Mouse (Mus musculus) kidney, embryonic 16.5 days (tissue): Measurements from ENCODE around the gene Xxylt1. TPM values are rescaled to one million over a fixed set of nuclear protein-coding genes. Genes with fewer than 3 reads are reported as not detected.

Source experiments
- ATAC-seq: fragments of 200-750 bp; cut with Nextera tagmentation; 2 replicates; pipeline ENCODE4 v1.8.0; 2017; ENCODE audit warnings: moderate TSS enrichment; ENCODE audit not compliant: low FRiP score, low TSS enrichment
- H3K27ac ChIP-seq: fragments of 300-500 bp; sonication (generic); 2 replicates; pipeline ENCODE4 v1.5.1; 2014; ENCODE audit warnings: low read length
- H3K27me3 ChIP-seq: fragments of 300-500 bp; sonication (generic); 2 replicates; pipeline ENCODE4 v1.6.1; 2014; ENCODE audit warnings: low read length, control low read depth, mixed read lengths; ENCODE audit not compliant: insufficient read depth
- H3K36me3 ChIP-seq: fragments of 300-500 bp; sonication (generic); 2 replicates; pipeline ENCODE4 v1.6.1; 2014; ENCODE audit warnings: low read length, control low read depth, mixed read lengths; ENCODE audit not compliant: insufficient read depth
- H3K4me1 ChIP-seq: fragments of 300-500 bp; sonication (generic); 2 replicates; pipeline ENCODE4 v1.6.1; 2014; ENCODE audit warnings: low read length, control low read depth, mixed read lengths; ENCODE audit not compliant: insufficient read depth
- H3K4me2 ChIP-seq: fragments of 300-500 bp; sonication (generic); replicated peaks from 2 replicates; pipeline ENCODE4 v1.6.1; 2014; ENCODE audit warnings: low read depth, low read length
- H3K4me3 ChIP-seq: fragments of 300-500 bp; sonication (generic); 2 replicates; pipeline ENCODE4 v1.5.1; 2014; ENCODE audit warnings: mild to moderate bottlenecking, low read length
- H3K9ac ChIP-seq: fragments of 300-500 bp; sonication (generic); replicated peaks from 2 replicates; pipeline ENCODE4 v1.6.1; 2014; ENCODE audit warnings: low read length
- H3K9me3 ChIP-seq: fragments of 300-500 bp; sonication (generic); 2 replicates; pipeline ENCODE4 v1.6.1; 2016; ENCODE audit warnings: low read length, control low read depth
- WGBS: fragments of 180-500 bp; shearing (Covaris S2); extraction: QIAGEN DNeasy Blood & Tissue Kit; methylation state at CpG from one replicate; pipeline ENCODE4 v1.1.7; 2014; 5-methylcytosine and 5-hydroxymethylcytosine counted together
- polyA plus RNA-seq: library from polyadenylated mRNA; unstranded; fragments of >200 nt; fragmentation: Nextera tagmentation; extraction: Ambion mirVana; gene quantifications from 2 replicates; pipeline ENCODE4 v1.2.1, GENCODE M21; 2015

Gene Xxylt1
- polyA plus RNA-seq: 12.0 and 18.8 TPM in 2 replicates

DNA sequence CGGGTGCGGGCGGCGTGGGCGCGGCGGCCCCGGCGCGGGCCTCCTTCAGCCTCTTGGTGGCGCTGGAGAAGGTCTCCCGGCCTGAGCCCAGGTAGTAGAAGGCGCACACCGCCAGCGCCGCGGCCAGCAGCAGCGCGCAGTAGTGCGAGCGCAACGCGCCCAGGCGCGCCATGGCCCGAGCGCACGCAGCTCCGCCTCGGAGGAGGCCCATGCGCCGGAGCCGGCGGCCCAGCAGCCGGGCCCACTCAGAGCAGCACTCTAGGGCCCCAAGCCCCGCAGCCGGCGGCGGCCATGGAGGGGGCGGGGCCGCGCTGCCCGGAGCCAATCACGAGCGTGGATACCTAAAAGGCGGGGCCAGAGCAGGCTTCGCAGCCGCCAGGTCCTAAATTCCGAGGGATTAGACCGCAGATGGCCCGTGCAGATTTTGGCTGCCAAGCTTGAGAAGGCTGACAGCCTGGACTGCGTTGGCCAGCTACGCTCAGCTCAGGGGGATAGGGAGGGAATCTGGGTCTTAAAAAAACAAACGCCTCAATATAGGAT is at the start of gene Xxylt1:
TSS of gene Xxylt1 (minus strand) at position 308 of the 540 bp plus-strand sequence.
- no peaks in the 10 kb centered on the region for H3K27me3 ChIP-seq
- peak within 1 kb of the TSS; percentile 97 for H3K4me2 ChIP-seq
- WGBS: 0% methylated on average over 54 of the region's 54 CpGs
- peak within 1 kb of the TSS; percentile 63 for H3K4me3 ChIP-seq
- 0 out of 2 replicates have a peak, but pooled peaks cover 3% of the 10 kb centered on the region for H3K36me3 ChIP-seq
- H3K4me1 ChIP-seq: peaks cover 15% of the 10 kb centered on the region
- peak within 1 kb of the TSS; percentile 89 for H3K27ac ChIP-seq
- peak within 1 kb of the TSS; percentile 83 for H3K9ac ChIP-seq
- ATAC-seq: peak; percentile 98
- no peaks in the 10 kb centered on the region for H3K9me3 ChIP-seq

DNA sequence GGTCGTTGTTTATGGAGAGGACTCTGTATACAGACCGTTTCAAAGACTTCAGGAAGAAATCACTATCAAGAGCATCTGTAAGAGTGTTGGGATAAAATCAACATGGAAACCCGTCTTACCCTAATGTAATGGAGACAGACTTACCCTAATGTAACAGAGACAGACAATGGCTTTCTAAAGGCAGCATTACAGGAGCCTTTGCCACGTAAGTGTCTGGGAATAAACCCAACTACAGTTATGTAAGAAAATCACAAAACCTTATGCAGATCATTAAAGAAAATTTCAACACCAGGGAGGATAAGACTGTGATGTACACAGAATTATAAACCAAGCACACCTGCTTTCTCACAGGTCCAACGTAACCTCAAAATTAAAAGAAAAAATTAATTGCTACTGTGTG is 46.9 kb upstream of the Xxylt1 start:
- no peak for ATAC-seq
- Histone ChIP-seq H3K4me3 (no peak overlapping the region), H3K36me3 (0 out of 2 replicates have a peak, but pooled peaks cover 11% of the 10 kb centered on the region), H3K9me3 (no peaks in the 10 kb centered on the region), H3K4me1 (no peaks in the 10 kb centered on the region), H3K4me2 (no peak overlapping the region), H3K27me3 (no peaks in the 10 kb centered on the region), H3K27ac (no peak overlapping the region), H3K9ac (no peak overlapping the region)
- WGBS: 82% methylated on average over 5 of the region's 5 CpGs

DNA sequence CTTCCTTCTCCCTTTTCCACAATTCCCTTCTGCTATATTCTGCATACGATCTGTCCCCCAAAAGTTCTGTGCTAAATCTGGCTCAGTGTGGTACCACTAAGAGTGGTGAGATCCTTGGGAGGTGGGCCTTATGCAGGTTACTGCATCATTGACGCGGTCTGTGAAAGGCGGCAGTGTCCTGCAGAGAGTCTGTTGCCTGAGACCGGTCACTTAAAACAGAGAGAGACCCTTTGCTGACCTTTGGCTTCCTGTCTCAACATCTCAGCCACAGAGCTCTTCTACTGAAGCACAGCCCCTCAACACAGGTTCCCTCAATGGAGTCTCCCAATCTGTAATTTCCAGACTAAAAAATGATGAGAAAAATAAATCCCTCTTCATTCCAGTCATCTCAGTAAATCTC is 43.8 kb upstream of the Xxylt1 start:
- Histone ChIP-seq H3K9ac (no peak overlapping the region), H3K9me3 (no peaks in the 10 kb centered on the region), H3K36me3 (0 out of 2 replicates have a peak, but pooled peaks cover 11% of the 10 kb centered on the region), H3K27ac (no peak overlapping the region), H3K4me3 (no peak overlapping the region), H3K27me3 (no peaks in the 10 kb centered on the region), H3K4me2 (no peak overlapping the region), H3K4me1 (no peaks in the 10 kb centered on the region)
- WGBS: 67% methylated on average over 5 of the region's 5 CpGs
- ATAC-seq: no peak

DNA sequence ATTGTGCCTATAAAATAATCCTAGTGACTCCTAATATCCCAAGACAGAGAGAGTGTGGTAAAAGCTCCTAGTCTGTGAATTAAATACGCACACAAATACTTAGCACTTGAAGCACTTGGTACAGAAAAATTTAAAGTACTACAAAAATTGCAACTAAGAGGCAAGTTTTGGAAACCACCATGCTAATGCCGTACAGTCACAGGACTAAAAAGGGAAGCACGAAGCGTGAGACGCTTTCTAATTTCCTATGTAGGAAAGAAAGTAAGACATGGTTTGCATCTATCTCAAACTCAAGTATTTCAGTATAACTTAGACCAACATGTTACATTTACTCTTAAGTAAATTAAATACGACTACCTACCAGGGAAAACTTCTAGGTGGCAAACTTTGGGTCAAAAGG is 40.4 kb upstream of the Xxylt1 start:
- H3K9ac ChIP-seq: no peak overlapping the region
- H3K4me3 ChIP-seq: no peak overlapping the region
- no peaks in the 10 kb centered on the region for H3K9me3 ChIP-seq
- H3K27ac ChIP-seq: no peak overlapping the region
- H3K27me3 ChIP-seq: no peaks in the 10 kb centered on the region
- H3K4me1 ChIP-seq: no peaks in the 10 kb centered on the region
- no peak overlapping the region for H3K4me2 ChIP-seq
- ATAC-seq: no peak
- WGBS: 92% methylated on average over 6 of the region's 6 CpGs
- peaks cover 3% of the 10 kb centered on the region; the same call in 1 of the 2 replicates for H3K36me3 ChIP-seq

DNA sequence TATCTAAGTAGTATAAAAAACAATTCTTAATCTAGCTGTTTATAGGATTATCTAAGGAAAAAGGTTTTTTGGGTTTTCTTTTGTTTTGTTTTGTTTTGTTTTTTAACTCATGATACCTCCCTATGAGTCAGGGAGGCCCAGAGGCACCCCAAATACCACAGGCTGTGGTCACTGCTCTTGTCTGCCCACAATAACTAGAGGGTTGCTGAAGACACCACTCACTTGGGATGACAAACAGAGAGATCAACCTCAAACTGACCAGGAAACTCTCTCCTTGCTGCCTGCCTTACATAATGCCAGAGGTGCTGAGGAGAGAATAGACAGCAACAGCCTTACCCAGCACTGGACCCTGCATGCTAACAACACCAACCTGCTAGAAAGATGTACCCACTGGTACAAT is 32.4 kb upstream of the Xxylt1 start:
- no peak overlapping the region for H3K27ac ChIP-seq
- no peaks in the 10 kb centered on the region for H3K4me1 ChIP-seq
- peaks cover 2% of the 10 kb centered on the region; the same call in 1 of the 2 replicates for H3K9me3 ChIP-seq
- peaks cover 29% of the 10 kb centered on the region for H3K36me3 ChIP-seq
- H3K9ac ChIP-seq: no peak overlapping the region
- no peak for ATAC-seq
- no peak overlapping the region for H3K4me2 ChIP-seq
- no peak overlapping the region for H3K4me3 ChIP-seq
- no peaks in the 10 kb centered on the region for H3K27me3 ChIP-seq

DNA sequence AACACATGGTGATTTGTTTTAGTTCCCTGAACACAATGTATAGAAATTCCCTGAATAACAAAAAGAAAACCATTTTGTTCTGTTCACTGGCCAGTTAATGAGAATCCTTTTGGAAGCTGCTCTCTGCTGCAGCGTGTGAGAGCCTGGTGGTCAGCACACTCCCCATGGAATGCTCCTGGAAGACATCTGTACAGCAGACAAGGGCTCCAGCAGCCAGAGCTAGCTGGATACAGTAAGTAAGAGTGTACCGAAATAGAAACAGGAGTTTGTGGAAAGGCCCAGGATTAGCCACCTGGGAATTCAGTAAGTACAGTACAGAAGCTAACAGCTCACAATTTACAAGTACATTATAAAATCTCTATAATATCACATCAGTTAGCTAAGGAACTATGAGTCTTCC is 20.1 kb upstream of the Xxylt1 start:
- no peaks in the 10 kb centered on the region for H3K27me3 ChIP-seq
- no peaks in the 10 kb centered on the region for H3K4me1 ChIP-seq
- H3K9ac ChIP-seq: no peak overlapping the region
- H3K27ac ChIP-seq: no peak overlapping the region
- WGBS: 89% methylated on average over 2 of the region's 2 CpGs
- no peaks in the 10 kb centered on the region for H3K9me3 ChIP-seq
- no peak overlapping the region for H3K4me2 ChIP-seq
- ATAC-seq: no peak
- no peak overlapping the region for H3K4me3 ChIP-seq
- H3K36me3 ChIP-seq: peaks cover 33% of the 10 kb centered on the region

DNA sequence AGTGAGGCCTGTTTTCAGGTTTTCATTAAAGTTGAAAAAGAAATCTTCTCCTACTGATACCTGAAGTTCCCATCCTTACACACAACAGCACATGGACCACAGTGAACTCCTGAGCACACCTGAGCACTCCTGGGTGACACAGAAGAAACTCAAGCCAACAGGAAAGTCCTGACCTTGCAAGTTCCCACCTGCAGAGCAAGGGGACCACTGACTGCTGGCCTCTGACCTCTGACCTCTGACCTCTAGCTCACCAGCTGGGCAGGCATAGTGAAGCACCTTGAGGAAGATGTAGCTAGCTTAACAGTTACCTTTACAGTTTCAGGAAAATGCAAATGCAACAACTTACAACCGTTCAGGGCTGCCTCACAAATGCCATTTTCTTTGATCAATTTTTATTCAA is 18.7 kb upstream of the Xxylt1 start:
- no peak overlapping the region for H3K4me3 ChIP-seq
- H3K36me3 ChIP-seq: peaks cover 32% of the 10 kb centered on the region
- H3K9ac ChIP-seq: no peak overlapping the region
- no peak overlapping the region for H3K4me2 ChIP-seq
- no peaks in the 10 kb centered on the region for H3K27me3 ChIP-seq
- no peak overlapping the region for H3K27ac ChIP-seq
- ATAC-seq: no peak
- no peaks in the 10 kb centered on the region for H3K4me1 ChIP-seq
- H3K9me3 ChIP-seq: no peaks in the 10 kb centered on the region
- 83% methylated on average over 1 of the region's 1 CpGs for whole genome bisulfite sequencing

- no peak overlapping the region for H3K4me3 ChIP-seq
- no peak overlapping the region for H3K27ac ChIP-seq
- no peaks in the 10 kb centered on the region for H3K27me3 ChIP-seq
- H3K4me1 ChIP-seq: no peaks in the 10 kb centered on the region
- H3K9me3 ChIP-seq: no peaks in the 10 kb centered on the region
- H3K36me3 ChIP-seq: peaks cover 14% of the 10 kb centered on the region; the same call in 1 of the 2 replicates
- H3K9ac ChIP-seq: no peak overlapping the region
- no peak overlapping the region for H3K4me2 ChIP-seq
- ATAC-seq: no peak
- 91% methylated on average over 6 of the region's 6 CpGs for WGBS
Observed at GRCm38 (mm10) chr16:31094036-31094435, 12.8 kb upstream of the Xxylt1 start.

GRCm38 (mm10) chr16:31093186-31093585 is 12.0 kb upstream of the Xxylt1 start:
- no peaks in the 10 kb centered on the region for H3K9me3 ChIP-seq
- H3K4me2 ChIP-seq: no peak overlapping the region
- no peaks in the 10 kb centered on the region for H3K27me3 ChIP-seq
- no peak overlapping the region for H3K9ac ChIP-seq
- H3K4me3 ChIP-seq: no peak overlapping the region
- no peak overlapping the region for H3K27ac ChIP-seq
- H3K4me1 ChIP-seq: no peaks in the 10 kb centered on the region
- ATAC-seq: no peak
- peaks cover 14% of the 10 kb centered on the region; the same call in 1 of the 2 replicates for H3K36me3 ChIP-seq
- 76% methylated on average over 9 of the region's 9 CpGs for WGBS

DNA sequence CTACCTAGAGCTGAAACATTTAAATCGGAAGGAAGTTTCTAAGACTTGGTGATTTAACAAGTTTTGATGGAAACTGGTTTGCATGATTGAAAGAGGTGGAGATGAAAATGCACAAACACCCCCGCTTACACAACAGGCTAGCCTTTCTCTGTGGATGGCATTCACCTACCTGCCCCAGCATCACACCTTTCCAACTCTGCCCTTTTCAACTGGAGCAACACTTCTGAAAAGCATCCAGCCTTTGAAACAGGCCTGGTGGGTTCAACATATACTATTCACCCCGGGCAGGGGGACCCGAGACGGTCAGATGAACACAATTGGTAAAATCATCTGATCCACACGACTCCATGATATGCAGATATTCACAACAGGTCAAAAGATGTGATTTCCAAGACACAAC is 659 bp upstream of the Xxylt1 start:
- H3K27me3 ChIP-seq: no peaks in the 10 kb centered on the region
- 72% methylated on average over 6 of the region's 6 CpGs for WGBS
- no peaks in the 10 kb centered on the region for H3K9me3 ChIP-seq
- no peak overlapping the region for H3K27ac ChIP-seq
- no peak overlapping the region for H3K4me3 ChIP-seq
- H3K36me3 ChIP-seq: 0 out of 2 replicates have a peak, but pooled peaks cover 3% of the 10 kb centered on the region
- ATAC-seq: no peak
- no peak overlapping the region for H3K9ac ChIP-seq
- peak overlapping the region; percentile 97 for H3K4me2 ChIP-seq
- H3K4me1 ChIP-seq: peaks cover 15% of the 10 kb centered on the region
